Mouse (Mus musculus) cerebellum, adult 2 months (tissue): ENCODE measurements at regions not wholly inside any gene's neighbourhood (a gene's known extent, or its start where the extent isn't known, plus 50 kb on each side); places are given as distances from the start of the nearest gene placed in this dataset.

ENCODE experiments used
- DNase-seq, 2 experiments: peaks; one replicate each; pipeline ENCODE4 v3.0.0; 2021
- H3K27ac ChIP-seq: fragments of 200-500 bp; 2 replicates; pipeline ENCODE4 v1.5.1; 2012; ENCODE audit warnings: low read length, control low read depth, inconsistent platforms; ENCODE audit not compliant: insufficient read depth
- H3K27me3 ChIP-seq: fragments of 200-500 bp; 2 replicates; pipeline ENCODE4 v1.6.1; 2012; ENCODE audit warnings: inconsistent platforms, mild to moderate bottlenecking, low read length, moderate library complexity; ENCODE audit not compliant: control insufficient read depth, insufficient read depth
- H3K4me1 ChIP-seq: fragments of 200-500 bp; 2 replicates; pipeline ENCODE4 v1.6.1; 2011; ENCODE audit warnings: low read length; ENCODE audit not compliant: control insufficient read depth, insufficient read depth
- H3K4me3 ChIP-seq: fragments of 200-500 bp; replicated peaks from 2 replicates; pipeline ENCODE3; 2011; ENCODE audit warnings: mild to moderate bottlenecking, low read depth, low read length, control low read depth; ENCODE audit not compliant: insufficient read depth
- CTCF ChIP-seq: fragments of 200-500 bp; IDR thresholded peaks from 2 replicates; pipeline ENCODE4 v1.5.1; 2011; ENCODE audit warnings: low read depth, mild to moderate bottlenecking, control low read depth, low read length, moderate library complexity, borderline replicate concordance; ENCODE audit not compliant: insufficient read depth
- POLR2A ChIP-seq: fragments of 200-500 bp; IDR thresholded peaks from 2 replicates; pipeline ENCODE4 v1.6.1; 2011; ENCODE audit warnings: low read length, control low read depth, borderline replicate concordance; ENCODE audit not compliant: insufficient read depth
- WGBS: fragments of 180-500 bp; shearing (Covaris S2); methylation state at CpG from one replicate; pipeline ENCODE4 v1.1.7; 2018; 5-methylcytosine and 5-hydroxymethylcytosine counted together

- Histone ChIP-seq H3K4me1 (no peaks in the 10 kb centered on the region), H3K27me3 (no peaks in the 10 kb centered on the region), H3K4me3 (no peak overlapping the region), H3K27ac (no peak overlapping the region)
- TF ChIP-seq POLR2A (no peak), CTCF (no peak)
- WGBS = 96% methylated on average over 4 of the region's 4 CpGs
- no peak for DNase-seq
Measured at GRCm38 (mm10) chr14:29876668-29877067, 91.4 kb upstream of the Selenok start.

GRCm38 (mm10) chr14:29877671-29878422 lies 90.3 kb upstream of the Selenok start:
- no peaks in the 10 kb centered on the region for H3K27me3 ChIP-seq
- WGBS = 84% methylated on average over 11 of the region's 11 CpGs
- TF ChIP-seq POLR2A = no peak
- H3K27ac ChIP-seq = no peak overlapping the region
- no peaks in the 10 kb centered on the region for H3K4me1 ChIP-seq
- DNase-seq = no peak
- no peak overlapping the region for H3K4me3 ChIP-seq

- H3K27ac ChIP-seq = no peak overlapping the region
- 90% methylated on average over 7 of the region's 7 CpGs for WGBS
- TF ChIP-seq CTCF (no peak), POLR2A (no peak)
Measured at GRCm38 (mm10) chr14:29878423-29878800, 89.7 kb upstream of the Selenok start.

GRCm38 (mm10) chr14:29879283-29879682 lies 88.8 kb upstream of the Selenok start:
- TF ChIP-seq POLR2A = no peak
- no peak for TF ChIP-seq CTCF
- DNase-seq = no peak
- H3K4me1 ChIP-seq = no peaks in the 10 kb centered on the region
- 79% methylated on average over 3 of the region's 3 CpGs for WGBS
- H3K27me3 ChIP-seq = no peaks in the 10 kb centered on the region
- no peak overlapping the region for H3K27ac ChIP-seq
- H3K4me3 ChIP-seq = no peak overlapping the region

More at GRCm38 (mm10) chr14:29878423-29878800, 89.7 kb upstream of the Selenok start:
- Histone ChIP-seq H3K27me3 (no peaks in the 10 kb centered on the region), H3K4me3 (no peak overlapping the region), H3K4me1 (no peaks in the 10 kb centered on the region)
- DNase-seq = no peak

- Histone ChIP-seq H3K4me3 (no peak overlapping the region), H3K27me3 (no peaks in the 10 kb centered on the region), H3K4me1 (no peaks in the 10 kb centered on the region), H3K27ac (no peak overlapping the region)
- no peak for TF ChIP-seq CTCF
- TF ChIP-seq POLR2A = no peak
- 70% methylated on average over 11 of the region's 11 CpGs for WGBS
- no peak for DNase-seq
Measured at GRCm38 (mm10) chr14:29882666-29883344, 85.3 kb upstream of the Selenok start.

GRCm38 (mm10) chr14:29895332-29895988 lies 72.6 kb upstream of the Selenok start:
- H3K27me3 ChIP-seq = no peaks in the 10 kb centered on the region
- no peak overlapping the region for H3K27ac ChIP-seq
- peak; percentile 13 to 54 for DNase-seq
- H3K4me1 ChIP-seq = no peaks in the 10 kb centered on the region
- no peak overlapping the region for H3K4me3 ChIP-seq
- no peak for TF ChIP-seq CTCF
- no peak for TF ChIP-seq POLR2A
- 34% methylated on average over 2 of the region's 2 CpGs for WGBS

GRCm38 (mm10) chr14:29895989-29896675 lies 72.0 kb upstream of the Selenok start:
- H3K4me3 ChIP-seq = no peak overlapping the region
- no peaks in the 10 kb centered on the region for H3K27me3 ChIP-seq
- WGBS = 61% methylated on average over 6 of the region's 6 CpGs
- H3K27ac ChIP-seq = no peak overlapping the region
- no peak for DNase-seq
- TF ChIP-seq CTCF (no peak), POLR2A (no peak)
- no peaks in the 10 kb centered on the region for H3K4me1 ChIP-seq
